Mouse (Mus musculus): ENCODE results near the gene Lrrc8d.

Lrrc8d gene

DNA sequence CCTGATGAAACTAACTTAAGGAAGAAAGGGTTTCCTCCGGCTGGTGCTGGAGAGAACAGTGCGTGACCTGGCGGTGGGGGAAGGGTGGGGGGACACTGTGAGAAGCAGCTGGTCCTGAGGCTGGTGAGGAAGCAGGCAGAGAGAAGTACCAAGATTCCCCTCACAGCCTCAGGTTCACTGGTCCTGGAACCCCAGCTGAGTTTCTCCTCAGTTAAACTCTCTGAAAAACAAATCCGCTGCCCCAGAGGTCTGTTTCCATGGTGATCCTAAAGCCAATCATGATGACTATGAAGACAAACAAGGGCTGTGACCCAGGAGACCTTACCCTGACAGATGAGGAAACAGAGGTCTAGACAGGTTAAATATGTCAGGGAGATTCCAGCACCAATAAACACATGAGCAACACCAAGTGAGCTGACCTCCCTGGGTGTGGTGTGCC is 15.8 kb upstream of the Lrrc8d start:
- in situ Hi-C loops (cut with MboI; ENCODE audit: unreplicated experiment in 2 of 2), result loop anchor here in 1 of 2 experiments (10.0 to 25.0 kb wide), 6 partner anchors 69 to 1672 kb away; partner anchors contain the start of genes Abcg3, Gbp4, Gbp8 and Gbp9

DNA sequence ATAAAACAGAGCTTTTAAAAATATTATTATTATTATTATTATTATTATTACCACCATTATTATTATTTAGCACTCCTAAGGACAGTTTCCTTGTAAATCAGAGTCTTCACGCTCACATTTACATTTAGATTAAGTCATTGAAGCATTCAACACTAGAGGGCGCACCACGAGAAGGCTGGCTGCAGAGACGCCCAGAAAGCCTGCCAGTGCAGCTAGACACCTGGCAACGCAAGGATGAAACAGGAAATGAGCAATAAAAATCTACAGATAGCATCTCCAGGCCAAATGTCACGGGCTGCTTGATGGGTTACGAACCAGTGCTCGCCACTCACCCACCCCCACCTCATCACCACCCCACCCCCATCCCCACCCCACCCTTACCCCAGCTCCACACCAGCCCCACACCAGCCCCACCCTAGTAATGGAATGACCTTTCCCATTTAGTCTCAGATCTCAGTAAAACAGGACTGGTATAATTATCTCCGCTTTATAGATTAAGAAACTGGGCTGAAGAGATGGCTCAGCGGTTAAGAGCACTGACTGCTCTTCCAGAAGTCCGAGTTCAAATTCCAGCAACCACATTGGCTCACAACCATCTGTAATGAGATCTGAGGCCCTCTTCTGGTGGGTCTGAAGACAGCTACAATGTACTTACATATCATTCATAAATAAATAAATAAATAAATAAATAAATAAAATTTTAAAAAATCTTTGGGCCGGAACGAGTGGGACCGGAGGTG is 14.7 kb upstream of the Lrrc8d start:
- in situ Hi-C loops (cut with MboI; ENCODE audit: unreplicated experiment in 2 of 2), result loop anchor here (5.0 to 25.0 kb wide), 10 partner anchors 33 to 1673 kb away; partner anchors contain the start of genes Abcg3 (in 1 of the 2), Gbp4 (in 1 of the 2), Gbp8 (in 1 of the 2) and Gbp9 (in 1 of the 2)

- in situ Hi-C loops (cut with MboI; ENCODE audit: unreplicated experiment in 2 of 2), result loop anchor here (5.0 to 25.0 kb wide), 10 partner anchors 34 to 1674 kb away; partner anchors contain the start of genes Abcg3 (in 1 of the 2), Gbp4 (in 1 of the 2), Gbp8 (in 1 of the 2) and Gbp9 (in 1 of the 2)
Measured at GRCm38 (mm10) chr5:105685780-105686305, 13.9 kb upstream of the Lrrc8d start.

DNA sequence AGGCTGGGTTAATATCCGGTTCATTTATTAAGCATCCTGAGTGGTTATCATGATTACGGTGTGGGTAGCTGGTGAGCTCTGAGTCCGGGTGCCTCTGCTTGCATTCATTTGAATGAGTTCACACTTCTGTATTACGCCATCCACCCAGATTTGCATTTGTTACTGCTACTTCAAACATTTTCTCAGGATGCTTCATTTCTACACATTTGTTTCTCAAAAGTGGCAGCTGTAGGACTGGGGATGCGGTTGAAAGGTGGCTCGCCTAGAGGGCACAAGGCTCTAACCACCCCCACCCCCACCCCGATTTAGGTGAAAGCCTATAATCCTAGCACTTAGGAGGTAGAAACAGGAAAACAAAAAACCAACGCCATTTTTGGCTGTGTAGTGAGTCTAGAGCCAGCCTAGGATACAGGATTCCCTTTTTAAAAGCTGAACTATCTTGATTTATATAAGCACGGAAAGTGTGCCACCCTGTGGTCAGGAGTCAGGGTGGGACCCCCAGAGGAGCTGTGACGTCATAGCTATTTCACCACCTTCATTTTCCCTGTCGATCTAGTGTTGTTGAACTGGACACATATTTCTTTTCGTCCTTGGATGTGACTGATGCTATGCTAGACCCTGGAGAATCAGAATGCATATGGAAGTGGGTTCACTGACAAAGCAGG is 13.3 kb upstream of the Lrrc8d start:
- in situ Hi-C loops (cut with MboI; ENCODE audit: unreplicated experiment in 2 of 2), result loop anchor here (5.0 to 25.0 kb wide), 10 partner anchors 34 to 1674 kb away; partner anchors contain the start of genes Abcg3 (in 1 of the 2), Gbp4 (in 1 of the 2), Gbp8 (in 1 of the 2) and Gbp9 (in 1 of the 2)

GRCm38 (mm10) chr5:105690502-105691454 is 9.0 kb upstream of the Lrrc8d start:
- in situ Hi-C loops (cut with MboI; ENCODE audit: unreplicated experiment in 2 of 2), result loop anchor here in 1 of 2 experiments (5.0 to 25.0 kb wide), 5 partner anchors 177 to 1678 kb away; partner anchors contain the start of genes Abcg3, Gbp4, Gbp8 and Gbp9

- in situ Hi-C loops (cut with MboI; ENCODE audit: unreplicated experiment in 2 of 2), result loop anchor here in 1 of 2 experiments (5.0 to 25.0 kb wide), 5 partner anchors 176 to 1679 kb away; partner anchors contain the start of genes Abcg3, Gbp4, Gbp8 and Gbp9
Measured at GRCm38 (mm10) chr5:105691645-105692044, 8.1 kb upstream of the Lrrc8d start.

- in situ Hi-C loops (cut with MboI; ENCODE audit: unreplicated experiment in 2 of 2), result loop anchor here in 1 of 2 experiments (5.0 to 25.0 kb wide), 5 partner anchors 173 to 1682 kb away; partner anchors contain the start of genes Abcg3, Gbp4, Gbp8 and Gbp9
Measured at GRCm38 (mm10) chr5:105694339-105694930, 5.3 kb upstream of the Lrrc8d start.

DNA sequence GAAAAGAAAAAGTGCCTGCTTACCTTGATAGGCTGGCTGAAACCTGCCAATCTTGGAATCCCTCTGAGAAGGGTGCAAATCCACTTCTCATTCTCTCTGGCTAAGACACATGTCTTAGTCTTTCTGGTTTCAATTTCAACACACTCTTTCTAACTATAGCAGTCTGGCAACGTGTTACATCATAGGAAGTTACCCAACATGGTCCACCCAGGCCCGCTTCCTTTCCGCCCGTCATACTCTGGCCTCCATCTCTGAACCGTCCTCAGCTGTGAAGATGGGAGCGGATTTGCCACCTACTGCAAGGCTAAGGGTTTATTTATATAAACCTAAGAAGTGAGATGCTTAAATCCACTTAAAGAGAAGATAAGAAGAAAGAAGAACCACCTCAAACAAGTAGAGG is 3.7 kb upstream of the Lrrc8d start:
- in situ Hi-C loops (cut with MboI; ENCODE audit: unreplicated experiment in 2 of 2), result loop anchor here in 1 of 2 experiments (25.0 kb wide), 4 partner anchors 559 to 1684 kb away; partner anchors contain the start of genes Abcg3, Gbp4, Gbp8 and Gbp9

- in situ Hi-C loops (cut with MboI; ENCODE audit: unreplicated experiment in 2 of 2), result loop anchor here in 1 of 2 experiments (25.0 kb wide), 4 partner anchors 561 to 1686 kb away; partner anchors contain the start of genes Abcg3, Gbp4, Gbp8 and Gbp9
Measured at GRCm38 (mm10) chr5:105697886-105698285, 1.9 kb upstream of the Lrrc8d start.

DNA sequence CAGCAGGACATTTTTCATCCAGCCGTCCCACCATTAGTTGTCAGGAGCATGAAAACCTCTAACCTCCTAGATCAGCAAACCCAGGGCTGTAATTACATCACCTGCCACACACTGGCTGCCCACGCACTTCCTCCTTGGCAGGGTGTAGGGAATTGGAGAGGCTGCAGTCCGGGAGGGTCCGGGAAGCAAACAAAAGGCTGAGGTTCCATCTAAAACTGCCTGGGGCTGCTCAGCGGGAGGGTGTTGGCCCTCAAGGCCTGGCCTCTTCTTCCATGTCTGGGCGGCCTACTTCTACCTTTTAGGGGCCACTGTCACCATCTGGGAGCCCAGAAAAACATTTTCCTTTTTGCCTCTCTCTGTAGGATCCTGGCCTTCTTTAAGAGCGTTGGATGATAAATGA is 1.1 kb upstream of the Lrrc8d start:
- in situ Hi-C loops (cut with MboI; ENCODE audit: unreplicated experiment in 2 of 2), result loop anchor here in 1 of 2 experiments (25.0 kb wide), 4 partner anchors 561 to 1686 kb away; partner anchors contain the start of genes Abcg3, Gbp4, Gbp8 and Gbp9

DNA sequence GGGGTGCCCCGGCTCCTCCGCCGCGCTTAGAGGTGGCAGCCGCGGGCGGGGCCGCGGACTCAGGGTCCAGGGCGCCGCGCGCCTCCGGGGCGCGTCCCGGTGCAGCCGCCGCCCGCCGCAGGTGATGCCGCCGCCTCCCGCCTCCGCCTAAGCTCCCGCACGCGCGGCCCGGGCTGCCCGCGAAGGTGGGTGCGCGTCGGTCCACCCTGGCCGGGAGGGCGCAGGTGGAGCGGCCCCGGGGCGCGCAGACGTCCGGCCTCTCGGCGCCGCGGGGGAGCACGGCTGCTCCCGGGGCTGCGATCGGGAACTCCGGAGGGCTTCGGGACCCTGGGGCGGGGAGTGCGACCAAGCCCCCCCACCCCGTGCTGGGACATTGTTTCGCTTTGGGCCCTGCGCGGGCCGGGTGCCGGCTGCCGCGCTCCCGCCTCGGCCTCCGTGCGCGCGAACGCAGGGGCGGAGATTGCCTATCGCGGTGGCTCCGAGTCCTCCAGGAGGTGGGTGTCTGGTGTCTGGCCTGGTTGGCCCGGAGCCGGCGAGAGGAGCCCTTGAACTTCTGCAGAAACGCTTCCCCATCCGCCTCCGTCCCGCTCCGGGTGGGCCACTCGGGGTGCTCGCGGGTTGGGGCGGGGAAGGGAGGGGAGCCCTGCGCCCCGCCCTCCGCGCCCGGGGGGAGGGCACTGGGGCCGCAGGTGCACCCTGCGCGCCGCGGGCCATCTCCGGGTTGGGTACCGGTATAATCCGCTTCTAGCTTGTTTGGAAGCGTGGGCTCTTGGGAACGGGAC is 492 bp downstream of the Lrrc8d start:
- in situ Hi-C loops (cut with MboI; ENCODE audit: unreplicated experiment in 2 of 2), result no loop called here

- in situ Hi-C loops (cut with MboI; ENCODE audit: unreplicated experiment in 2 of 2), result no loop called here
Measured at GRCm38 (mm10) chr5:105701326-105701725, 1.6 kb downstream of the Lrrc8d start.

DNA sequence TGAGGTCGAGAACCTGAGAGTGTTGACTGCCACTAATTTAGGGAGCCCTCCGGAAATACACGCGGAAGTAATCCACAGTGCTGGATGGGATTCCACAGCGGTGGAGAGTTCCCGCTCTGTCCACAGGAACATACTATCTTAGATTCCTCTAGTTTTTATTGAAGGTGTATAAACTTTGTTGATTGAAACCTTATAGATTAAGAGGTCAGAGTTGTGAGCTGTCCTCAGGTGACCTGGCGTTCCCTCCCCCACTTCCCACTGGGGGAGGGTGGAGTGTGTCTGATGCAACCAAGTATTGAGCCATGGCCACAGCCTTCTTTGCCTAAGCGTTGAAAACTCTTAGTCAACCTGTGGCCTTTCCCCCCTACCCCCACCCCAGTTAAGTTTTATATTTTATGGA is 2.1 kb downstream of the Lrrc8d start:
- in situ Hi-C loops (cut with MboI; ENCODE audit: unreplicated experiment in 2 of 2), result no loop called here

DNA sequence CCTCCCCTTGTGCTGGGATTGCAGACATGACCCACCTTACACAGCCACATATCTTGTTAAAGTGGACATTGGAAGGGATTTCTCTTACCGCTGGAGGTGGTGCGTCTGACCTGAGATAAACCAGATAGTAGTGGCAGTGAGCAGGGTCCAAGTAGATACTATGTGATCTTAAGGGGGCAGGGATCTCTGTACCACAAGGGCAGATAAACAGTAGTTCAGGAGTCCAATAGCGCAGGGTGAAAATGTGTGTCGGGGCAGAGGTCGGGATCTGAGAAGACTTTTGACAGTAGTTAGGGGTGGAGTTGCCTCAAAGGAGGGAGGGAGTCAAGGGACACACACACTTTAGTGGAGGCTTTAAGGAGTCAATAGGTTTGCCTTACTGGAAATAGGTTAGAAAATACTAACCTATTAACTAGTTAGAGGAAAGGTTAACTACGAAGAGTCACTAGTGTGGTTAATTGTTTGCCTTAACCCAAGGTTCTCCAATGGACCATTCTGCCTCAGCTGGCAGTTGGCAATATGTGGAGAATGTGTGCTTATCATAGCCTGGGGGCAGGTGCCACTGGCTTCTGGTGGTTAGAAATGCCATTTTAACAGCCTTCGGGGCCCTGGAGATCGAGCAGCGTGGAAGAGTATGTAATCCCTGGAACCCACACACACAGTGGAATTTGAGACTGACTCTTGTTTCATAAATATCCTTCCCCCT is 3.0 kb downstream of the Lrrc8d start:
- in situ Hi-C loops (cut with MboI; ENCODE audit: unreplicated experiment in 2 of 2), result no loop called here

GRCm38 (mm10) chr5:105703286-105703655 is 3.5 kb downstream of the Lrrc8d start:
- in situ Hi-C loops (cut with MboI; ENCODE audit: unreplicated experiment in 2 of 2), result no loop called here

DNA sequence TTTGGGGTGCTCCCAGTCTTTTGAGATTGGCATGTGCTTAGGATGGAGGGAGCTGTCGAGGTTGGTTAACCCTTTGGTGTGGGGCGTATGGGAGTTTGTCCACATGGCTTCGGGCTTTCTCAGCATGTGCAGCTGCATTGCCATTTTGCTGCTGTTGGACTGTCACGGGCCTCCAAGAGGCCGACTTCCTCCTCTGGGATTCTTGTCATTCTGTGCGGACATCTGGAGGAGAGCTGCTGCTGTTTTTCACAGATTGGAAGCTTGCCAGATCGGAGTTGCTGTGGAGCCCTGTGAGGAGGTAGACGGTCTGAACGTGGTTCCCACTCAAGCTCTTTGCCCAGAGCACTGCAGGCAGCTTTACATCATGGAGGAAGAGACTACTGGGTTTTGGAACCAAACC is 4.8 kb downstream of the Lrrc8d start:
- in situ Hi-C loops (cut with MboI; ENCODE audit: unreplicated experiment in 2 of 2), result no loop called here

- in situ Hi-C loops (cut with MboI; ENCODE audit: unreplicated experiment in 2 of 2), result no loop called here
Measured at GRCm38 (mm10) chr5:105706635-105707034, 6.9 kb downstream of the Lrrc8d start.

- in situ Hi-C loops (cut with MboI; ENCODE audit: unreplicated experiment in 2 of 2), result no loop called here
Measured at GRCm38 (mm10) chr5:105708276-105708675, 8.5 kb downstream of the Lrrc8d start.

Measured in v-Abl transformed pro-B cells (cell line).